Mouse (Mus musculus): ENCODE data around the gene Tmem132c.

DNA sequence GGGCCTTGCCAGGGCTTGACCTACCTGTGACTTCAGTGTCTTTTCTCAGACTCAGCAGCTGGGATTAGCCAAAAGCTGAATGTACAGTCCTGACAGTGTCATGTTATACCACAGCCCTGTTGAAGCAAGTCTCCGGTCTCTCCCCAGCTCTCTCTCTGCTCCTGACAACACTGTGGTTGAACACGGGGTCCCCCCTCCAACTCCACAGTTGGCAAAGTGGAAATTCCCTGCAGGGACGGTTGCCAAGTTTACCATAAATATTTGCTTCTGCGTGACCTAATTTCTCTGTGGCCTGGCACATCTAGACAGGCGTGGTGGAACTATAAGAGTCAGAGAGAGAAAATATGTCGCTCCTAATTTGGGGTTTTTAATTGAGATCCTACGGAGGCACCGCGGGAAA lies 274.4 kb downstream of the Tmem132c start:
- TF ChIP-seq CTCF (IDR thresholded peaks at IDR 0.05; ENCODE audit: low read depth, low read length) (no peak), POLR2A (IDR thresholded peaks at IDR 0.05; ENCODE audit: extremely low read depth, insufficient read depth, low read length) (no peak)
